Mouse (Mus musculus) cerebellum, adult 2 months (tissue): Measurements from ENCODE around the gene Angptl1. TPM values are rescaled to one million over a fixed set of nuclear protein-coding genes. Genes with fewer than 3 reads are reported as not detected.

ENCODE experiments used
- DNase-seq, 2 experiments: peaks; one replicate each; pipeline ENCODE4 v3.0.0; 2021
- H3K27ac ChIP-seq: fragments of 200-500 bp; 2 replicates; pipeline ENCODE4 v1.5.1; 2012; ENCODE audit warnings: low read length, control low read depth, inconsistent platforms; ENCODE audit not compliant: insufficient read depth
- H3K27me3 ChIP-seq: fragments of 200-500 bp; 2 replicates; pipeline ENCODE4 v1.6.1; 2012; ENCODE audit warnings: inconsistent platforms, mild to moderate bottlenecking, low read length, moderate library complexity; ENCODE audit not compliant: control insufficient read depth, insufficient read depth
- H3K4me1 ChIP-seq: fragments of 200-500 bp; 2 replicates; pipeline ENCODE4 v1.6.1; 2011; ENCODE audit warnings: low read length; ENCODE audit not compliant: control insufficient read depth, insufficient read depth
- H3K4me3 ChIP-seq: fragments of 200-500 bp; replicated peaks from 2 replicates; pipeline ENCODE3; 2011; ENCODE audit warnings: mild to moderate bottlenecking, low read depth, low read length, control low read depth; ENCODE audit not compliant: insufficient read depth
- CTCF ChIP-seq: fragments of 200-500 bp; IDR thresholded peaks from 2 replicates; pipeline ENCODE4 v1.5.1; 2011; ENCODE audit warnings: low read depth, mild to moderate bottlenecking, control low read depth, low read length, moderate library complexity, borderline replicate concordance; ENCODE audit not compliant: insufficient read depth
- POLR2A ChIP-seq: fragments of 200-500 bp; IDR thresholded peaks from 2 replicates; pipeline ENCODE4 v1.6.1; 2011; ENCODE audit warnings: low read length, control low read depth, borderline replicate concordance; ENCODE audit not compliant: insufficient read depth
- WGBS: fragments of 180-500 bp; shearing (Covaris S2); methylation state at CpG from one replicate; pipeline ENCODE4 v1.1.7; 2018; 5-methylcytosine and 5-hydroxymethylcytosine counted together
- polyA plus RNA-seq: library from polyadenylated mRNA; depleted of rRNA; stranded (reverse); fragments of >200 nt; gene quantifications from 2 replicates; pipeline ENCODE4 v1.2.3, GENCODE M21; 2012

Gene Angptl1
- polyA plus RNA-seq, 1 experiment = 0.28 TPM

- TF ChIP-seq POLR2A = no peak
- TF ChIP-seq CTCF = no peak
- no peak overlapping the region for H3K27ac ChIP-seq
- WGBS = 12% methylated on average over 6 of the region's 6 CpGs
- H3K4me3 ChIP-seq = no peak overlapping the region
- peaks cover 6% of the 10 kb centered on the region for H3K4me1 ChIP-seq
- H3K27me3 ChIP-seq = no peaks in the 10 kb centered on the region
- no peak for DNase-seq
Measured at GRCm38 (mm10) chr1:156838695-156839094, 333 bp downstream of the Angptl1 start.

- TF ChIP-seq CTCF (no peak), POLR2A (no peak)
- no peaks in the 10 kb centered on the region for H3K27me3 ChIP-seq
- H3K4me3 ChIP-seq = no peak overlapping the region
- WGBS = 63% methylated on average over 11 of the region's 11 CpGs
- DNase-seq = no peak
- peaks cover 6% of the 10 kb centered on the region for H3K4me1 ChIP-seq
- H3K27ac ChIP-seq = no peak overlapping the region
Measured at GRCm38 (mm10) chr1:156841625-156842339, 3.4 kb downstream of the Angptl1 start.

GRCm38 (mm10) chr1:156847098-156847497 is 8.7 kb downstream of the Angptl1 start:
- H3K4me3 ChIP-seq = no peak overlapping the region
- peaks cover 2% of the 10 kb centered on the region for H3K4me1 ChIP-seq
- no peak for DNase-seq
- H3K27me3 ChIP-seq = no peaks in the 10 kb centered on the region
- H3K27ac ChIP-seq = no peak overlapping the region
- TF ChIP-seq POLR2A (no peak), CTCF (no peak)
- 92% methylated on average over 4 of the region's 4 CpGs for WGBS

GRCm38 (mm10) chr1:156852409-156852808 is 14.0 kb downstream of the Angptl1 start:
- no peaks in the 10 kb centered on the region for H3K27me3 ChIP-seq
- no peak overlapping the region for H3K4me3 ChIP-seq
- 84% methylated on average over 9 of the region's 9 CpGs for WGBS
- DNase-seq = no peak
- H3K27ac ChIP-seq = no peak overlapping the region
- H3K4me1 ChIP-seq = no peaks in the 10 kb centered on the region
- no peak for TF ChIP-seq POLR2A
- TF ChIP-seq CTCF = no peak

GRCm38 (mm10) chr1:156852872-156853271 is 14.5 kb downstream of the Angptl1 start:
- Histone ChIP-seq H3K4me3 (no peak overlapping the region), H3K27me3 (no peaks in the 10 kb centered on the region), H3K4me1 (no peaks in the 10 kb centered on the region), H3K27ac (no peak overlapping the region)
- TF ChIP-seq POLR2A = no peak
- no peak for TF ChIP-seq CTCF
- DNase-seq = no peak
- 84% methylated on average over 5 of the region's 5 CpGs for WGBS

GRCm38 (mm10) chr1:156854558-156854957 is 16.2 kb downstream of the Angptl1 start:
- no peak for DNase-seq
- TF ChIP-seq POLR2A (no peak), CTCF (no peak)
- Histone ChIP-seq H3K27ac (no peak overlapping the region), H3K4me3 (no peak overlapping the region), H3K4me1 (no peaks in the 10 kb centered on the region), H3K27me3 (no peaks in the 10 kb centered on the region)
- WGBS = 92% methylated on average over 4 of the region's 4 CpGs

GRCm38 (mm10) chr1:156856666-156857065 is 18.3 kb downstream of the Angptl1 start:
- TF ChIP-seq CTCF (no peak), POLR2A (no peak)
- DNase-seq = no peak
- no peaks in the 10 kb centered on the region for H3K27me3 ChIP-seq
- no peak overlapping the region for H3K27ac ChIP-seq
- 98% methylated on average over 2 of the region's 2 CpGs for WGBS
- no peak overlapping the region for H3K4me3 ChIP-seq
- no peaks in the 10 kb centered on the region for H3K4me1 ChIP-seq

- no peak overlapping the region for H3K27ac ChIP-seq
- H3K4me3 ChIP-seq = no peak overlapping the region
- DNase-seq = no peak
- no peaks in the 10 kb centered on the region for H3K4me1 ChIP-seq
- H3K27me3 ChIP-seq = no peaks in the 10 kb centered on the region
- WGBS = 100% methylated on average over 2 of the region's 2 CpGs
- TF ChIP-seq CTCF = no peak
- TF ChIP-seq POLR2A = no peak
Measured at GRCm38 (mm10) chr1:156859156-156859555, 20.8 kb downstream of the Angptl1 start.
